Mouse (Mus musculus): ENCODE data around the gene Pigu.

DNA sequence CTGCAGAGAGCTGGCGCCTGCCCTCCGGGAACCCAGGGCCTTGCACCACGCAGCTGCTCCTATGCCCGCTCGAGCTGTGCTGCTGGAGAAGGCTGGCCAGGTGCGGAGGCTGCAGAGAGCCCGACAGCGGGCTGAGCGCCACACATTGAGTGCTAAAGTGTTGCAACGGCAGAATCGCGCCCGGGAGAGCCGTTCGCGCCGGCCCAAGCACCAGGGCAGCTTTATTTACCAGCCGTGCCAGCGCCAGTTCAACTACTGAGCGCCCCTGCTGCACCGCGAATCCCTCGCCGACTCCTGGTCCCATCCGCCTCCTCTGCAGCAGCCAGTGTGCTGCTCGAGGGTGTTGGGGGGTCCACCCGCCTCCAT, 29.3 kb upstream of the Pigu start:
- TF ChIP-seq CTCF (conservative IDR thresholded peaks at IDR 0.05; ENCODE audit: insufficient read depth, insufficient read length, low read depth, low read length) (no peak), POLR2A (IDR thresholded peaks at IDR 0.05; ENCODE audit: low read depth, low read length) (no peak)
